Mouse (Mus musculus) limb, embryonic 14.5 days (tissue): ENCODE results near the gene Pitpnm2. TPM values are rescaled to one million over a fixed set of nuclear protein-coding genes. Genes with fewer than 3 reads are reported as not detected.

ENCODE experiments used
- ATAC-seq: fragments of 200-750 bp; cut with Nextera tagmentation; 2 replicates; pipeline ENCODE4 v1.8.0; 2017; ENCODE audit warnings: low read depth, moderate number of reproducible peaks, moderate TSS enrichment; ENCODE audit not compliant: low FRiP score
- DNase-seq: peaks from one replicate; pipeline ENCODE4 v3.0.0-alpha.2; 2015; ENCODE audit warnings: low spot score
- H3K27ac ChIP-seq: fragments of 300-500 bp; sonication (generic); replicated peaks from 2 replicates; pipeline ENCODE4 v1.5.1; 2014; ENCODE audit warnings: low read depth, mild to moderate bottlenecking, low read length, moderate library complexity, mixed read lengths
- H3K27me3 ChIP-seq: fragments of 300-500 bp; sonication (generic); 2 replicates; pipeline ENCODE4 v1.6.1; 2014; ENCODE audit warnings: low read length, mixed read lengths; ENCODE audit not compliant: control insufficient read depth, insufficient read depth
- H3K36me3 ChIP-seq: fragments of 300-500 bp; sonication (generic); 2 replicates; pipeline ENCODE4 v1.6.1; 2014; ENCODE audit warnings: mild to moderate bottlenecking, low read length, moderate library complexity, mixed read lengths; ENCODE audit not compliant: control insufficient read depth, insufficient read depth
- H3K4me1 ChIP-seq: fragments of 300-500 bp; sonication (generic); 2 replicates; pipeline ENCODE4 v1.6.1; 2014; ENCODE audit warnings: antibody characterized with exemption, low read length, mixed read lengths; ENCODE audit not compliant: control insufficient read depth, insufficient read depth
- H3K4me2 ChIP-seq: fragments of 300-500 bp; sonication (generic); replicated peaks from 2 replicates; pipeline ENCODE4 v1.6.1; 2014; ENCODE audit warnings: low read depth, mild to moderate bottlenecking, low read length, moderate library complexity; ENCODE audit not compliant: severe bottlenecking
- H3K4me3 ChIP-seq: fragments of 300-500 bp; sonication (generic); replicated peaks from 2 replicates; pipeline ENCODE4 v1.5.1; 2014; ENCODE audit warnings: low read length
- H3K9ac ChIP-seq: fragments of 300-500 bp; sonication (generic); 2 replicates; pipeline ENCODE4 v1.6.1; 2014; ENCODE audit warnings: mild to moderate bottlenecking, low read depth, low read length, moderate library complexity; ENCODE audit not compliant: severe bottlenecking
- H3K9me3 ChIP-seq: fragments of 300-500 bp; sonication (generic); 2 replicates; pipeline ENCODE4 v1.6.1; 2016; ENCODE audit warnings: low read length; ENCODE audit not compliant: control insufficient read depth
- POLR2A ChIP-seq: fragments of 200-500 bp; IDR thresholded peaks from 2 replicates; pipeline ENCODE4 v1.8.0; 2012; ENCODE audit warnings: inconsistent platforms, mild to moderate bottlenecking, moderate library complexity, borderline replicate concordance; ENCODE audit not compliant: insufficient read depth, insufficient read length; ENCODE audit errors: extremely low read depth
- WGBS: fragments of 180-500 bp; shearing (Covaris S2); extraction: QIAGEN DNeasy Blood & Tissue Kit; methylation state at CpG from one replicate; pipeline ENCODE4 v1.1.7; 2014; 5-methylcytosine and 5-hydroxymethylcytosine counted together
- polyA plus RNA-seq, 2 experiments: library from polyadenylated mRNA; depleted of rRNA in 1 of 2; stranded (reverse) in 1 of 2; unstranded in 1 of 2; fragments of >200 nt; fragmentation: Nextera tagmentation in 1 of 2; extraction: Ambion mirVana in 1 of 2; gene quantifications; 2 replicates each; pipeline versions ENCODE4 v1.2.1 to v1.2.3; 2012 to 2014

The Pitpnm2 gene
- polyA plus RNA-seq, 2 experiments, result 8.2 to 37.1 TPM

GRCm38 (mm10) chr5:124158305-124158704 lies 91.3 kb downstream of the Pitpnm2 start:
- no peak overlapping the region for H3K27ac ChIP-seq
- H3K4me2 ChIP-seq, result no peak overlapping the region
- ATAC-seq (no peak), DNase-seq (no peak)
- H3K27me3 ChIP-seq, result no peaks in the 10 kb centered on the region
- TF ChIP-seq POLR2A, result no peak
- no peak overlapping the region for H3K4me3 ChIP-seq
- no peaks in the 10 kb centered on the region for H3K9me3 ChIP-seq
- H3K36me3 ChIP-seq, result no peaks in the 10 kb centered on the region
- peaks cover 12% of the 10 kb centered on the region for H3K4me1 ChIP-seq
- 68% methylated on average over 4 of the region's 4 CpGs for WGBS
- no peak overlapping the region for H3K9ac ChIP-seq

- H3K9me3 ChIP-seq, result no peaks in the 10 kb centered on the region
- WGBS, result 79% methylated on average over 5 of the region's 5 CpGs
- no peak for DNase-seq
- no peak overlapping the region for H3K9ac ChIP-seq
- TF ChIP-seq POLR2A, result no peak
- H3K4me3 ChIP-seq, result no peak overlapping the region
- peaks cover 6% of the 10 kb centered on the region for H3K4me1 ChIP-seq
- no peak overlapping the region for H3K27ac ChIP-seq
- no peak for ATAC-seq
- no peaks in the 10 kb centered on the region for H3K27me3 ChIP-seq
- H3K36me3 ChIP-seq, result 0 out of 2 replicates have a peak, but pooled peaks cover under 1% of the 10 kb centered on the region
- no peak overlapping the region for H3K4me2 ChIP-seq
Observed at GRCm38 (mm10) chr5:124155943-124156342, 93.6 kb downstream of the Pitpnm2 start.

- H3K9me3 ChIP-seq, result no peaks in the 10 kb centered on the region
- no peaks in the 10 kb centered on the region for H3K4me1 ChIP-seq
- WGBS, result 80% methylated on average over 4 of the region's 4 CpGs
- no peak for TF ChIP-seq POLR2A
- no peaks in the 10 kb centered on the region for H3K27me3 ChIP-seq
- no peak overlapping the region for H3K27ac ChIP-seq
- H3K4me2 ChIP-seq, result no peak overlapping the region
- H3K4me3 ChIP-seq, result no peak overlapping the region
- no peak overlapping the region for H3K9ac ChIP-seq
- 0 out of 2 replicates have a peak, but pooled peaks cover 4% of the 10 kb centered on the region for H3K36me3 ChIP-seq
- DNase-seq, result no peak
- no peak for ATAC-seq
Observed at GRCm38 (mm10) chr5:124152734-124153133, 96.8 kb downstream of the Pitpnm2 start.

GRCm38 (mm10) chr5:124150895-124151294 lies 98.7 kb downstream of the Pitpnm2 start:
- TF ChIP-seq POLR2A, result no peak
- Histone ChIP-seq H3K36me3 (0 out of 2 replicates have a peak, but pooled peaks cover 4% of the 10 kb centered on the region), H3K27ac (no peak overlapping the region), H3K27me3 (no peaks in the 10 kb centered on the region), H3K9me3 (no peaks in the 10 kb centered on the region), H3K4me2 (no peak overlapping the region), H3K4me1 (no peaks in the 10 kb centered on the region), H3K4me3 (no peak overlapping the region), H3K9ac (no peak overlapping the region)
- DNase-seq (no peak), ATAC-seq (no peak)
- 82% methylated on average over 7 of the region's 7 CpGs for WGBS

- TF ChIP-seq POLR2A, result no peak
- WGBS, result 72% methylated on average over 5 of the region's 5 CpGs
- Histone ChIP-seq H3K9ac (no peak overlapping the region), H3K4me2 (no peak overlapping the region), H3K36me3 (0 out of 2 replicates have a peak, but pooled peaks cover 5% of the 10 kb centered on the region), H3K4me3 (no peak overlapping the region), H3K27me3 (no peaks in the 10 kb centered on the region), H3K4me1 (no peaks in the 10 kb centered on the region), H3K9me3 (no peaks in the 10 kb centered on the region), H3K27ac (no peak overlapping the region)
- ATAC-seq, result no peak
- DNase-seq, result no peak
Observed at GRCm38 (mm10) chr5:124149028-124149427, 100.5 kb downstream of the Pitpnm2 start.

GRCm38 (mm10) chr5:124138066-124138465 lies 111.5 kb downstream of the Pitpnm2 start:
- Histone ChIP-seq H3K27me3 (no peaks in the 10 kb centered on the region), H3K27ac (no peak overlapping the region), H3K9me3 (no peaks in the 10 kb centered on the region), H3K4me2 (no peak overlapping the region), H3K4me3 (no peak overlapping the region), H3K4me1 (no peaks in the 10 kb centered on the region), H3K9ac (no peak overlapping the region), H3K36me3 (peaks cover 33% of the 10 kb centered on the region)
- WGBS, result 79% methylated on average over 7 of the region's 7 CpGs
- no peak for DNase-seq
- no peak for ATAC-seq
- TF ChIP-seq POLR2A, result no peak
